Mouse (Mus musculus) left cerebral cortex, postnatal 14 days (tissue): ENCODE measurements around the gene 1700092M07Rik. TPM values are rescaled to one million over a fixed set of nuclear protein-coding genes. Genes with fewer than 3 reads are reported as not detected.
A peak's percentile ranks its signal among the peaks of the same experiment; 100 is the strongest.

ENCODE experiments used
- DNase-seq, 2 experiments: peaks; one replicate each; pipeline ENCODE4 v3.0.0; 2021 to 2022; ENCODE audit warnings: low spot score in 2 of 2, mixed read lengths in 1 of 2
- intact Hi-C: fragments of 180-260 bp; cut with DNase I; formaldehyde crosslinking; loops from one replicate; pipeline ENCODE4 v1.15.1; 2025
- long read RNA-seq, 2 experiments: library from polyadenylated mRNA; stranded (forward); transcript quantifications; one replicate each; pipeline ENCODE4 v2.0.0; 2021
- total RNA-seq, 2 experiments: library from RNA; stranded (reverse); gene quantifications; 2 replicates each; pipeline ENCODE4 v1.2.3; 2021

1700092M07Rik gene
- total RNA-seq, result not detected
- long read RNA-seq, experiment 1, result 0 reads
- long read RNA-seq, experiment 2, result 0 reads

DNA sequence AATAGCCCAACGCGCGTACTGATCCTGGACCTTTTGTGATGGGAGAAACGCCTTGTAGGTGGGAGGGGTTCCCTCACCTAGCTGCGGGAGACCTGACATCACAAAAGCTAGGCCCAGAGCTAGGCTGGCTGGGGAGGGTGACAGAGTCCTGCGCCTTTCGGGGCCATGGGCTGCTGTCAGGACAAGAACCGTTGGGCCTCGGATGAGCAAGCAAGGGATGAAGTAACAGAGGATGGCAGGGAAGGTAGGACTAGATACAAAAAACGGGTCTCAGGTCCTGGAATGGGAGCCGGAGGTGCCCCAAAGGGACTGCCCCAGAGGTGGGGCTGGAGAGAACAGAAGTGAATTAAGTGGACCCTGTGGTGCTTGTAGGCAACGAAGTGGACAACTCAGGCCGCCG, at the start of gene 1700092M07Rik:
Gene 1700092M07Rik (plus strand): TSS at position 116 of the 400 bp plus-strand sequence.
- intact Hi-C loops, result no loop called here
- no peak for DNase-seq

GRCm38 (mm10) chr19:8691871-8692539, 48.5 kb upstream of the 1700092M07Rik start:
- no peak for DNase-seq
- intact Hi-C loops, result no loop called here

DNA sequence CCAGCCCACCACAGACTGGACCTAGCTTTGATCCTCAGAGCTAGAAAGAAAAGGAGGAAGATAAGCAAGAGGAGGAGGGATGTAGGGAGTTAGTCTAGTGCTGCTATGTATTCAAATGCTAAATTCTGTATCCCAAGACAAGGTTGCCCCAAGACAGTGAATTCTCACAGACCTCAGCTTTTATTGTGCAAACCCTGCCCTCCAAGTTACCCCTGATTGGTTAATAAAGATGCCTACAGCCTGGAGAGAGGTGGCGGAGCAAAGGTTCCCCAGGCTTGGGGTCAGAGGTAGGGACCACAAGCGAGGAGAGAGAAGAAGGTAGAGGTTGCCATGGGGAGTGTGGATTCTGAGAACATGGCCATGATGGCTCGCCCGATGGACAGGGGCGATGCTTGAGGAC, 47.8 kb upstream of the 1700092M07Rik start:
- intact Hi-C loops, result no loop called here

DNA sequence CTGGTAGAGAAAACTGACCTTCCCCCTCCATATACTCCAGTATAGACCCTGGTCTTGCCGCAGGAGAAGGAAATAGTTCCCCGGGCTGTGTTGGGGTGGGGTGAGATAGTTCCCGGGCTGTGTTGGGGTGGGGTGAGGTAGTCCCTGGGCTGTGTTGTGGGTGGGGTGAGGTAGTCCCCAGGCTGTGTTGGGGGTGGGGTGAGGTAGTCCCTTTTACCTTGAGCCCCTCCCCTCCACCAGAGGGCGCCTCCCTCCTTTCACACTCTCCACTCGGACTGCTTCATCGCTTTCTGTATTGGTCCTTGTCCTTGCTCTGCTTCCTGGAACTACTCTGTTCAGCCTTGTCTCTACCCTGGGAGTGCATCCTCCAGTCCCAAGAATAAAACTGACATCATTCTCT, 45.2 kb upstream of the 1700092M07Rik start:
- no peak for DNase-seq
- intact Hi-C loops, result no loop called here

More for the DNA sequence above, 47.8 kb upstream of the 1700092M07Rik start:
- no peak for DNase-seq

- intact Hi-C loops, result no loop called here
- DNase-seq, result no peak
Measured at GRCm38 (mm10) chr19:8699652-8700051, 40.9 kb upstream of the 1700092M07Rik start.

DNA sequence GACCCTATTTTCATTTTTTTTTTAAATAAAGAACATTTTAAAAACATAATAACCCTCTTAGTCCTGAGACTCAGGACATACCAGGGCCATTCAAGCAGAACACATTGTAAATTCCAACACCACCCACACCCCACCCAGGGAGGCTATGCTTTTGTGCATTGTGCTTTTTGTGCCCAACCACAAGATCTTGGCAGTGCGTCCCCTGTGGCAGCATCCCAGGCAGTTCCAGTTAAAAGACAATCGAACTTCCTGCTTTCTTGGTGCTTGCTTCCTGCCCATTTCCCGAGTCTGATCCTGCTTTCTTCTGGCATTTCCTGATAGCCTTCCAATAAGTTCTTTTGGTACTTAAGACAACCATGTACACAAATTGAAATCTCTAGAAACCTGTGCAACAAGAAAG, 38.1 kb upstream of the 1700092M07Rik start:
- no peak for DNase-seq
- intact Hi-C loops, result no loop called here

GRCm38 (mm10) chr19:8703571-8703970, 36.9 kb upstream of the 1700092M07Rik start:
- intact Hi-C loops, result no loop called here

DNA sequence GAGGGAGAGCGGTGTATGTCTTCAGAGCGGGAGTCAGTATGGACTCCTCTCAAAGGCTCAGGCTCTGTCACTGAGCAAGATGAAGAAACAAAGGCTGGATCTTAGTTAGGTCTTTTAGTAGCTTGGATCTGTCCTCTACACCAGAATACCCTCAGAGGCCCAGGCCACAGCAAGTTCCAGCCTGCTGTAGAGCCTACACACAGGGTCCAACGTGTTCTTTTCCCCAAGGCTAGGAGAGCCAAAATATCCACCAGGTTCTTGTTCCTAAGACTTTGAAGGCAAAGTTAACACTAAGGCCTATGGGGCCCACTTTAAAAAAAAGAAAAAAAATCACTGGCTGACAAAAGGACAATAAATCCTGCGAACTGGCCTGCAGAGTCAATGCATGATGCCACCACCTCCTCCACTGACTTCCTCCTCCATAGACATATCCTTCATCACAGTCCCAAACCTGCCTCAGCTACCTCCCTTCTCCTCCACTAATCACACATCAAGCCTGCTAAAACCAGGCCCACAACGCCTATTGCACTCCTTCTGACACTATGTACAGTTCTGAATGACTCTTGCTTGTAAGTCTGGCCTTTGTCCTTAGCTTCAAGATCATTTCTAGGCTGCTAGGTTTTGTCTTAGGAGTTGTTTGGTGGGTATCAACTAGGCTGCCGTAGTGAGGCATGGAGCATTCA, 35.4 kb upstream of the 1700092M07Rik start:
- DNase-seq, result no peak
- intact Hi-C loops, result no loop called here

More at GRCm38 (mm10) chr19:8703571-8703970, 36.9 kb upstream of the 1700092M07Rik start:
- no peak for DNase-seq

- no peak for DNase-seq
- intact Hi-C loops, result no loop called here
Measured at GRCm38 (mm10) chr19:8706132-8706667, 34.3 kb upstream of the 1700092M07Rik start.

GRCm38 (mm10) chr19:8706930-8707329, 33.6 kb upstream of the 1700092M07Rik start:
- intact Hi-C loops, result no loop called here
- DNase-seq, result no peak

GRCm38 (mm10) chr19:8708954-8709353, 31.6 kb upstream of the 1700092M07Rik start:
- no peak for DNase-seq
- intact Hi-C loops, result no loop called here

- intact Hi-C loops, result no loop called here
Measured at GRCm38 (mm10) chr19:8710057-8710456, 30.5 kb upstream of the 1700092M07Rik start.

DNA sequence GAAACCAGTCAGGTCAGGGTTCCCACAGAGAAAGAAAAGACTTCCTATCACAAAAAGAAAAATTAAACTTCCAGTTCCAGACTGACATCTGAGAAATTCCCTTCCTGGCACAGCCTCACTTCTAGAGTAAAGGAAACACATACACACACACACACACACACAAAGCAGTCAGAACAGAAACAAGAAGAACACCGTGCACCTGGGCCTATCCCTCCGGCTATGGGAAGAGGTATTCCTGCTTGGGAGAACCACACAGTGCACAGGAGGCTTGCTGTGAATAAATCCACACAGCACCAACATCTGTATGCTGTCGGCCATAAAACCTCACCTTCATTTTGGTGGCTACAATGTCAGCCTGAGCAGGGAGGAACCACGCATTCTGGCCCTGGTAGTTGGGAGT, 29.0 kb upstream of the 1700092M07Rik start:
- intact Hi-C loops, result no loop called here
- no peak for DNase-seq

More at GRCm38 (mm10) chr19:8710057-8710456, 30.5 kb upstream of the 1700092M07Rik start:
- DNase-seq, result no peak

DNA sequence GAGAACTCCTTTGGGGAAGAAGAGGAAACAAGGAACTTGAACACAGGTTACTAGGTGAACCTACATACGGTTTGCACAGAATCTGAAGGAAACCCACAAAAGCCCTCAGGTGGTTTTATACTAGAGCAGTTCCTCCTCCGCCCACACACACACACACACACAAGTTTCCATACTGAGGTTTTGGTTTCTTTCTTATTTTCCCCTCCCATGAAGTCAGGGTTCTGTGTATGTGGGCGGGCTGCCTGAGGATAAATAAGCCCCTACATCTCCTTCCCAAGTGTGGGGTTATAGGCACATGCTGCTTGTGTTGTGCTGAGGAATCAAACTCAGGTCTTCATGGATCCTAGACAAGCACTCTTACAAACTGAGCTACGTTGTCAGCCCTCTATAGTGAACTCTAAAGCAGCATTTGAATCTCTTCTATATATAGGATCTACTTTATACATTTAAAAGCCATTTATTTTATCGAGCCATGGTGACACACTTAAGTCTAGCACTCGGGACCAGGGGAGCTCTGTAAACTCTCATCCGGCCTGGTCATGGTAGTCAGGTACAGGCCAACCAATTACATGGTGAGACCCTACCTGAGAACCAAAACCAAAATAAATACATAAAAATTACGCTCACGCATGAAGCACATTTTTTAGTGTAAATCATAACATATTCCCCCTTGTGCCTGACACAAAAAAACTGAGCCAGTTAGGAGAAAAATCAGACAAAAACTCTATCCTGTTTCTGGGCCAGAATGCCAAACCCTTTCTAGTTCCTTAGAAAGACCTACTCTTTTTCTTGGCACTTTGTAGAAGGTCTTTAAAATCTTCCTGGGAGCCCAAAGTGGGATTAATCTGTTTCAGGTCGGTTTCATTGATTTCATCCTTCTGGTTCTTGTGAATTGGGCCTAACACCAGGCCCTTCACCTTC, 28.3 kb upstream of the 1700092M07Rik start:
- intact Hi-C loops, result no loop called here
- DNase-seq, result no peak

DNA sequence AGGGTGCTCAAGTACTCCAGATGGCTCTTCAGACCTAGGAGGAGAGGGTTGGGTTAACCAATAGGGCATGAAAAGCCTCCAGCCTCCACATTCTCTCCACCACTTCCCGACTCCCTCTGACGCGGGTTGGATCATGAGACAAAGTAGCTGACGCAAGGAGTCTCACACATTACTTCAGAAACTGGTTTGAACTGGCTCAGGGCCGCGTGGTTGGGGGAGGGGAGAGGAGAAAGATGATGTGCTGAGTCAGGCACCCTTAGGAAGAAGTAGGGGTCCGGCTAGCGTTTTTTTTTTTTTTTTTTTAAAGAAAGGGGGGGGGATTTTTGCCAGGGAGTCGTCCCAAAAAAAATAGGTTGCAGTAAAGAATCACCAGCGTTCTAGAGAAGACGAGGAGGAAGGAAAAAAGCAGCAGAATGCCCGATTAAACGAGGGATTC, 27.6 kb upstream of the 1700092M07Rik start:
- intact Hi-C loops, result no loop called here
- DNase-seq, result peak; percentile 71 to 92

- peak; percentile 95 to 96 for DNase-seq
- intact Hi-C loops, result no loop called here
Measured at GRCm38 (mm10) chr19:8713306-8713996, 27.1 kb upstream of the 1700092M07Rik start.

GRCm38 (mm10) chr19:8713997-8714652, 26.4 kb upstream of the 1700092M07Rik start:
- intact Hi-C loops, result no loop called here
- DNase-seq, result no peak

GRCm38 (mm10) chr19:8714653-8715481, 25.7 kb upstream of the 1700092M07Rik start:
- intact Hi-C loops, result no loop called here
- no peak for DNase-seq
